Mouse (Mus musculus): ENCODE measurements around the gene 6030445D17Rik.

The 6030445D17Rik gene

DNA sequence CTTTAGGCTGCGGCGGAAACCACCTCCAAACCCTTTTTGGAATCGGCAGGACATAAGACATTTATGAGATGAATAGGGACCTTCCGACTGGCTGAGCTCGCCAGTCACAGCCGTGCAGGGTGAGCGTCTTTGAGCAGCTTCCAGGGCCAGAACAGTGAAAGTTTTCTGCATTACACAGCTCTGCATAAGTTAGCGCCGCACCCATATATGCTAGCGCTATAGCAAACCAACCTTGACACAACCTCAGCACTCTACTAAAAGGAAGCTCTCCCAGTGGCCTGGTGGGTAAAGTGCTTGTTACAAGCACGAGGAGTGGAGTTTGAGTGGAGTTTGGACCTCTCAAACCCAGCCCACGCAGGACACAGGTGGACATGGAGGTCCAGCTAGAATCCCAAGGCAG is 2.8 kb upstream of the 6030445D17Rik start:
- DNase-seq (ENCODE audit: low spot score): no peak

DNA sequence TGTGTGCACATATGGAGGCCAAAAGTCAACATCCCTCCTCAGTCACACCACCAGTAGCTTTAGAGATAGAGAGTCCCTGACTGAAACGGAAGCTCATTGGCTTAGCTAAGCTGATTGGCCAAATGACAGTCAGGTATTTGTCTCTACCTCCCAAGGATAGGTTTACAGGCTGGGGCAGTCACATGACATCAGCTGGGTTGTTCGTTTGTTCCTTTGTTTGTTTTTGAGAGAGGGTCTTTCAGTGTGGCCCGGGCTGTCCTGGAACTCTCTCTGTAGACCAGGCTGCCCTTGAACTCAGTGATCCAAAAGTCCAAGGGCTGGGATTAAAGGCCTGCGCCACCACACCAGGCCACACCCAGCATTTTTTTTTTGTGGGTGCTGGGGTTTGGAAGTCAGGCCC is 844 bp upstream of the 6030445D17Rik start:
- DNase-seq (ENCODE audit: low spot score): no peak

DNA sequence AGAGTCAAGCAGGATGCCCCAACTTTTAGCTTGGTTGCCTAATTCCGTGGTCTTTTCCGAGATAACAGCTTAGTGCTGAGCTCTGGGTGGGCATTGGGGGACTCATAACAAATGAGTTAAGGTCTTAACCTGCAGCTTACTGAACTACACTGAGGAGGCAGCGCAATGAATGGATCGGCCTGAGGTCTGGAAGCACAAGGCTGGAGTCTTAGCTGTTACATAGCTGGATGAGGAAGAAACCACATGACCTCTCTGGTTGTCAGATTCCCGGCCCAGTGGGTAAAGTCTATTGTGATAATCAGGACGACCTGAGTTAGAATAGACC is 327 bp upstream of the 6030445D17Rik start:
- no peak for DNase-seq (ENCODE audit: low spot score)

DNA sequence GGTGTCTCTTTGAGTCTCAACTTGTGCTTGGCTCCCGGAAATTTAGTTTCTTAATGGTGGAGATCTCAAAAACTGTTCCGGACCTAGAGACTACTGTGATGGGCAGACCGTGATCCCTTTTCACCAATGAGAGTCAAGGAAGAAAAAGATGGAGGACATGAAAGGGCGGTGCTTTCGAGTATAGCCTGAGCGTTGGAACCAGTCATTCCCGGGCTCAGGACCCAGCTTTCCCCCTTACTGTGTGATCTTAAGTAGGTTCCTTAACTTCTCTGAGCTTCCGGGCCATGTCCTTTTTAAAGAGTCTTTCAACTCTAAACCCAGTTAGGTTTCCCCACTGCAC is 759 bp downstream of the 6030445D17Rik start:
- DNase-seq (ENCODE audit: low spot score): no peak

DNA sequence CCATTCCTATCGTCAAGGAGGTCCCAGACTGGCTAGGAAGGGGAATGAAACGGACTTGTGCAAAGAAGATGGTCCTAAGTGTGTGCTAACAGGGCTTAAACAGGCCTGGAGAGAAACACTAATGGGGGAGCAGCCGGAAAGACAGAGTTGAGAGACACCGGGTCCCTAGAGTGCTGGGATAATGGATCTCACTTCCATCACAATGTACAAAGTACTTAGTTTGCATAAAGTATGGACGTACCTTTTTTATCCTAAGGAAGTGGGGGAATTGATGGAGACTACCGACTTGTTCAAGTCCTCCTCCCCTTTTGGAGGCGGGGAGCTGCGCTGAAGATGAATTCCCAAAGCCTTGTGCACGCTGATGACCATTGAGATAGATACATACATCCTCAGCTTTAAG is 1.4 kb downstream of the 6030445D17Rik start:
- DNase-seq (ENCODE audit: low spot score): no peak

DNA sequence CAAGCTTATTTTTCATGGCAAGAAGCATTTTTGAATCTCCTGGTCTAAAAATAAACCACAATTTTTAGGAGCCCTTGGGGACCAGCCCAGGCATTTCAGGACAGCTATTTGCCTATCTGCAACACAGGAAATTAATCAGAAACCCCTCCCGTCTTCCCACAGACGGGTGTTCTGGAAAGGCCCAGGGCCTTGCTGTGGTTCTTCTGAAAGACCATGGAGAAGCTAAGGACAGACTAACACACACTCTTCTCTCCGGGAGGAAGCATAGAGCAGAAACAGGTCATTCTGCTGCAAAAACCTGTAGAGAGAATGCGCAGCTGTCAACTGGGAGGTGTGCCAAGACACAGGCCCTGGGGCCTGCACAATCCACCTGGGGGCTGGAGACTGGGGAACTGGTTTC is 4.2 kb downstream of the 6030445D17Rik start:
- DNase-seq (ENCODE audit: low spot score): peak; percentile 37

DNA sequence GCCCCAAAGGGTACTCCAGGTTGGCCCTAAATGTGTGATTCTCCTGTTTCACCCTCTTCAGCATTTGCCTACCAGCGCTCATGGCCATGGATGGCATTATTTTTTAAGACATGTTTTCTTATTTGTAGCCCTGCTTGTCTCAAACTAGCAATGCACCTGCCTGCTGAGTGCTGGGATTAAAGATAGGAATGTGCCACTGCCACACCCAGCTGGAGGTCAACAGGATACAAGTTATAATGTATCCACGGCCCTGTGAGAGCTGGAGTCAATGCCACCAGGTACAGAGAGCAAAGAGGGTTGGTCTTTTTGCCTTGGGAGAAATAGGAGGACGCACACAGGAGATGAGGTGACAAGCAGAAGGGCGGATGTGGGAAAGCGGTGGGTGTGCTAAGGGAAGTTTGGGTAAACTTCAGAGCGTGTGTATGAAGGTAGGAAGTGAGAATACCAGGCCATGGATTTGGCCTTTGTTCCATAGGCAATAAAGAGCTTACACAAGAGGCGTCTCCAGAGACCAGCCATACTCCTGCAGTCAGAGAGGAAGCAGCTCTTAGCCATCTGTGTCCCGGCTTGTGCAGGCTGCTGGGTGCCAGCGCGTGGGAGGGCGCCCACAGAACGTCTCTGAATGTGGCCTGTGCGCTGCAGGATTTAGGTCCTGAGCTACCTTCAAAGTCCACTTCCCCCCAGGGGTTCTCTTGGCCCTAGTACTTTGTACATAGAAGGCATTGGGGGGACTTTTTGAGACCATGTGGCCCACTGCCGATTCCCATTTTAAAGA is 6.7 kb downstream of the 6030445D17Rik start:
- DNase-seq (ENCODE audit: low spot score): peak; percentile 54

DNA sequence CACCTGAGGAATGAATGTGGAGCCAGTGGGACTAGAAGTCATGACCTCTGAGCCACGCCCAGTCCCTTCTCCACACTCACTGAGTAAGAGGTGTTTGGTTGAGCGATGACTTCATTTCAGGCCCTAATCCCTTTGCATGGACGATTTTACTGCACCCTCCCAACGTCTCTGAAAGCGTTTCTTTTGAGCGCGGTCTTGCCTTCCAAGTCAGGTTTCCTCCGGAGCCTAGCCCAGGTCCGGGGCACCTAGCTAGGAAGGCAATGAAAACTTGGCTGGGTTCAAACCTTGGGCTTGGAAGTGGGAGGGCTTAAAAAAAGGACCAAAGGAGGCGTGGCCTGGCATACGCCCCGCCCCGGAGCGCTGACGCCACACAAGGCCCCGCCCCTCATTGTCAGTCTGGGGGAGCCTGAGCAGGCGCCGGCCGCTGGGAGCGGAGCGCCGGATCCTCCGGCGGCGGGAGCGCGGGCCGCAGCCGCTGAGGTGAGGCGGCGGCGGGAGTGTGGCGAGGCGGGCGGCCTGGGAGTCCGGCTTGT is 7.4 kb downstream of the 6030445D17Rik start, which contains the start of gene Luzp1:
Gene Luzp1 (plus strand): TSS at position 391 of the 533 bp plus-strand sequence.
- peak; percentile 94 for DNase-seq (ENCODE audit: low spot score)

DNA sequence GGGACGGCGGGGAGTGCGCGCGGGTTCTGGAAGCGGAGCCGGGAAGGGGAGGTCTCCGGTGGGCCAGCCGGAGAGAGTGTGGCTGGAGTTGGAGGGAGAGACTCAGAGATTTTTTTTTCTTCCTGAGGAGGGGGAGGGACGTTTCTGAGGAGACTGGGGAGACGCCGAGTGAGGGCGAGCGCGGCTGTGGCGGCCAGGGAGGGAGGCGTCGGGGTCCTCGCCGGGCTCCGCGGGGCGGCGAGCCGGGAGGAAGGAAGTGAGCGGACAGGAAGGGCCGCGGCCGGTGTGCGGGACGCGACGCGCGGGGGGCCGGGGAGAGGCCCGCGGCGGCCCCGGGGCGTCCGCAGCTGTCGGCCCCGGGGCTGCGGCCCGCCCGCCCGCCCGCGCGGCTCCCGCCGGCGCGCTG is 7.9 kb downstream of the 6030445D17Rik start:
- no peak for DNase-seq (ENCODE audit: low spot score)

DNA sequence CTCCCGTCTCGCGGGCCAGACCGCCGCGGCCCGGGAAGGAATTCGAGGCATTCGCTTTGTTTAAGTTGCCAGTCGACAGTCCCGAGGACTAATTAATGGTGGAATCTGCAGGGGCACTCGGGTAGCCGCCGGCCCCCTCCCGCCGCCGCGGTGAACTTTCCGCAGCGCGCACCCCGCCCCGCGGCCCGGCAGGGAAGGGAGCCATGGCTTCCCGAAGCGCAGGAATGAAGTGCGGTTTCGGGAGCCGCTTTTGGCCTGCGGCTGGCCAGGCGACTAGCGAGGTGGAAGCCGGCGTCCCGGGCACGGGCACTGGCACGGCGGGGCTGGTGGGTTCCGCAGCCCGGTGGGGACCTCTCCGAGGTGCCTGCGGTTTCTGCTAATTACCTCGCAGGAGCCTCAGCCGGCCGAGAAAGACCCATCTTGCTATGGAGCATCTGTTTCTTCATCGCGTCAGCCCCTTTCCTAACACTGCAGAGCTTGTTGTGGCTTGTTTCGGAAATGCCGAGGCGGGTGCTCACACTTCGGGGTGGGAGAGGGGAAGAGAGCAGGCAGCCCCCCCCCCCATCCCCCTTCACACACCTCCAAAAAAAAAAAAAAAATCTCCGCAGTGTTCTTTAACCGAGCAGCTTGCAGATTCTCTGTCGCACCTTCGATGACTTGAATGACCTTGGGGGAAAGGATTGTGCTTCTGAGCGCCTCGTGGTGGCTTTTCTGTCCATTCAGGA is 8.5 kb downstream of the 6030445D17Rik start:
- peak; percentile 66 for DNase-seq (ENCODE audit: low spot score)

DNA sequence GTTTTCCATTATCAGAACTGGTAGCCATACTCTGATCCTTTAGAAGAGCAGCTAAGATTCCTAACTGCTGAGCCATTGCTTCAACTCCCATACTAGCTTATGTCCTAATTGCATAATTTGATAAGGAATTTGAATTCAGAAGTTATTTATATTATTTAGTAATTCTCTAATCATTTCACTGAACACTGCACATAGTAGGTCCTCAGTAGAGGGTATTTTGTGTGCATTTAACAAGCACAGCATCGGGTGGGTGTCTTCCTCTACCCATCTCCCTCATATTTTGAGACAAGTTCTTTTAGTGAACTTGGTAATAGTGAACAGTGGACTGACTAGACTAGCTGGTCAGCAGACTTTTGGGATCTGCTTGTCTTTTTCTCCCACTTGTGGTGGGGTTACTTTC is 14.6 kb downstream of the 6030445D17Rik start:
- DNase-seq (ENCODE audit: low spot score): no peak

DNA sequence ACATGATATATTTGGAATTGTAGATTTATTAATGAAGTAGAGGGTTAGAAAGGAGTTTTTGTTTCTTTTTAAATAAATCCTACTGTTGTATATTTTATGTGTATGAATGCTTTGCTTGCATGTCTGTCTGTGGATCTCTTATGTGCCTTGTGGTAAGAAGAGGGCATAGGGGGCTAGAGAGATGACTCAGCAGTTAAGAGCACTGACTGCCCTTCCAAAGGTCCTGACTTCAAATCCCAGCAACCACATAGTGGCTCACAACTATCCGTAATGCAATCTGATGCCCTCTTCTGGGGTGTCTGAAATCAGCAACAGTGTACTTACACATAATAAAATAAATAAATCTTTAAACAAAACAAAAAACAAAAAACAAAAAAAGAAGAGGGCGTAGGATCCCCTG is 24.5 kb downstream of the 6030445D17Rik start:
- DNase-seq (ENCODE audit: low spot score): no peak

DNA sequence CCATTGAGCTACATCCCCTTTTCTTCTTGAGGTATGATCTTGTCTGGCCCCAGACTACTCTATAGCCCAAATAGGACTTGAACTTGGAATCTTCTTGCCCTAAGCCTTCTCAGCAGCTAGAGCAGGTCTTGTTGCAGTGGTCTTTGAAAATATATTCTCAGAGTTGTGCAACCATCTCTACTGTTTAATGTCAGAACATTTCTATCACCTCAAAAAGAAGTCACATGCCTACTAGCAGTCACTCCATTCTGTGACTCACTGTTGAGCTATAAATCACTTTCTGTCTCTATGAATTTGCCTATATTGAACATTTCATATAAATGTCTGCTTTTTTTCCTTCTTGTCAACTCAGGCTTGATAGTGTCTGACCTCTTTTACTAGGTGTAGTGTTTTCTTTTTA is 33.9 kb downstream of the 6030445D17Rik start:
- DNase-seq (ENCODE audit: low spot score): no peak

DNA sequence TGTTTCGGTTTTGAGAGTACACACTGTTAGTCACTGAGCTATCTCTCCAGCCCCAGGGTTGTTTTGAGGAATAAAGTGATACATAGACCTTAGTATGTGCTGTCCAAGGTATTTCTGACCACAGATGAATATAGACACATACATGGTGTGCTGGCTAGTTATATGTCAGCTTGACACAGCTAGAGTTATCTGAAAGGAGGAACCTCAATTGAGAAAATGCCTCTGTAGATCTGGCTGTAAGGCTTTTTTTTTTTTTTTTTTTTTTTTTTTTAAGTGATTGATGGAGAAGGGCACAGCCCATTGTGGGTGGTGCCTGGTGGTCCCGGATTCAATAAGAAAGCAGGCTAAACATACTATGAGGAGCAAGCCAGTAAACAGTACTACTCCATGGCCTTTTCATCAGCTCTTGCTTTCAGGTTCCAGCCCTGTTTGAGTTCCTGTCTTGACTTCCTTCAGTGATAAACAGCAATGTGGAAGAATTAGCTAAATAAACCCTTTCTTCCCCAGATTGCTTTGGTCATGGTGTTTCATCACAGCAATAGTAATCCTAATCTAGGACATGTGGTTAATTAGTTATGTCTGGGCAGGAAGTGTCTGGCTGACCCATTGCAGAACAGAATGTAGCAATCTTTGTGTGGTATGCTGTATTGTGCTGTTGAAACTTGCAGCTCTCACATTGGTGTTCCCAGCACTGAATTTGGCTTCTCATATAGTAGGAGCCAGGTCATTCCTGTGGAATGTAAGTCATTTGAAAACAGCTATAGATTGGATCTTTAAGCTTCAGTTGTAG is 43.6 kb downstream of the 6030445D17Rik start:
- DNase-seq (ENCODE audit: low spot score): no peak

DNA sequence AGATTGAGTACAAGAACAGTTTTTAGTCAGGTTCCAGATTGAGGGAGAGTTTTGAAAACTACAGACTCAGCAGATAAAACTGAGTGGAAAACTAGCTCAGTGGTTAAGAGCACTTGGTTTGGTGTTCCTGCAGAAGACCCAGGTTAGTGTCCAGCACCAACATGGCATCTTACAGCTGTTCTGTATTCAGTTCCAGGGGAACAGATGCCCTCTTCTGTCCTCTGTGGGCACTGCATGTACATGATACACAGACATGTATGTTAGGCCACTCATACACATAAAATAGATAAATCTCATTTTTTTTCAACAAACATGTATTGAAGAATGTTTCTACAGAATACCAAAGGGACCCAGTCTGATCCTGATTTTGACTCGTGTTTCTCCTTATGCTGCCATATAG is 47.8 kb downstream of the 6030445D17Rik start:
- DNase-seq (ENCODE audit: low spot score): no peak

DNA sequence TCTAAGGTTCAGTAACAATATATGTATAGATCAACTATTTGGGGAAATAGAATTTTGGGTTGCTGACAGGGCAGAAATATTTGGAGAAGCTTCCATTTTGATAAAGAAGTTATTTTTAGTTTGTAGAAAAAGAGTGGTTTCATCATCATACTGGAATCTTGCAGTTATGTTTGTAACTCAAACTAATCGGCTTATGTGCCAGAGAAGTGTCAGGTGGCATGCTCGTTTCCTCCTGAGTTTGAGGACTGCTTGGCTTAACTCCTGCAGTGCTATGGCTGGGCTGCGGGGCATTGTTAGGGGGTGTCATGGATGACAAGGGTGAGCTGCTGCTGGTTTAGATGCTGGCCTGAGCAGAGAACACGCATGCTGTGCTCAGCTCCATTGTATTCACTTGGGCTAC is 49.7 kb downstream of the 6030445D17Rik start:
- no peak for DNase-seq (ENCODE audit: low spot score)

DNA sequence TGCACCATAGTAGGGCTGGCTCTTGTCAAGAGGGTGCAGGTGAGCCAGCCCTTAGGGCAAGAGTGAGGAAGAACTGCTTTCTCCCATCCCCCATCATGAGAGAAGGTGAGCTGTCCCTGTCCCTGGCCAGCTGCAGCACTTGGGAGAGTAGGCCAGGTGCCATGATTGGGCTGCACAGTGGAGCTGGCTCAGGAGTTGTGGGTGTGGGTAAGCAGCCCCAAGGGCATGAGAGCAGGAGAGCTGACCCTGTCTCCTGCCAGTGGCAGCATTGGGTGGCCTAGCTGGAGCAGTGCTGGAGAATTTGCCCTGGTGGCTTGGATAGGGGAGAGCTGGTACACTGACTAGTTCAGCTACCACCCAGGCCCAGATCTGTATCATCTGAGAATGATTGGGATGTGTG is 50.9 kb downstream of the 6030445D17Rik start:
- DNase-seq (ENCODE audit: low spot score): no peak

Measured in testis, postnatal 14 days (tissue).